Mouse (Mus musculus): ENCODE measurements around the gene Wdr82. TPM values are rescaled to one million over a fixed set of nuclear protein-coding genes. Genes with fewer than 3 reads are reported as not detected.

Wdr82 gene
- polyA plus RNA-seq, 1 experiment from 2014 or later: 16.9 TPM

- no peaks in the 10 kb centered on the region for H3K9me3 ChIP-seq (replicated peaks; ENCODE audit: low read length)
- no peak overlapping the region for H3K27ac ChIP-seq
- peaks cover 12% of the 10 kb centered on the region for H3K4me1 ChIP-seq (replicated peaks; ENCODE audit: insufficient read depth, low read length)
- no peak for DNase-seq (ENCODE audit: low spot score)
- no peak for ATAC-seq (replicated peaks; ENCODE audit: low FRiP score, low read depth)
- peaks cover 2% of the 10 kb centered on the region; the same call in 1 of the 2 replicates for H3K36me3 ChIP-seq (ENCODE audit: insufficient read depth, low read length)
- no peak overlapping the region for H3K4me2 ChIP-seq (ENCODE audit: low read length)
- TF ChIP-seq CTCF (IDR thresholded peaks at IDR 0.05; ENCODE audit: low read depth): no peak
- H3K27me3 ChIP-seq (ENCODE audit: insufficient read depth, low read length): no peaks in the 10 kb centered on the region
- no peak overlapping the region for H3K9ac ChIP-seq (ENCODE audit: low read depth, low read length)
- H3K4me3 ChIP-seq (replicated peaks; ENCODE audit: low read depth, low read length): no peak overlapping the region
- WGBS: 83% methylated on average over 3 of the region's 3 CpGs
Observed at GRCm38 (mm10) chr9:106197081-106197713, 26.5 kb downstream of the Wdr82 start.

GRCm38 (mm10) chr9:106197732-106198131 lies 27.0 kb downstream of the Wdr82 start:
- Histone ChIP-seq H3K27me3 (ENCODE audit: insufficient read depth, low read length) (no peaks in the 10 kb centered on the region), H3K4me1 (replicated peaks; ENCODE audit: insufficient read depth, low read length) (peaks cover 14% of the 10 kb centered on the region), H3K36me3 (ENCODE audit: insufficient read depth, low read length) (peaks cover 2% of the 10 kb centered on the region; the same call in 1 of the 2 replicates), H3K4me2 (ENCODE audit: low read length) (0 out of 2 replicates have a peak overlapping the region, but pooled peaks have one; percentile 72), H3K9me3 (replicated peaks; ENCODE audit: low read length) (no peaks in the 10 kb centered on the region), H3K27ac (no peak overlapping the region), H3K9ac (ENCODE audit: low read depth, low read length) (no peak overlapping the region), H3K4me3 (replicated peaks; ENCODE audit: low read depth, low read length) (no peak overlapping the region; the same call in 1 of the 2 replicates)
- 92% methylated on average over 9 of the region's 9 CpGs for WGBS
- no peak for TF ChIP-seq CTCF (IDR thresholded peaks at IDR 0.05; ENCODE audit: low read depth)
- no peak for ATAC-seq (replicated peaks; ENCODE audit: low FRiP score, low read depth)
- no peak for DNase-seq (ENCODE audit: low spot score)

- Histone ChIP-seq H3K9ac (ENCODE audit: low read depth, low read length) (peak overlapping the region; percentile 63), H3K36me3 (ENCODE audit: insufficient read depth, low read length) (peaks cover 2% of the 10 kb centered on the region; the same call in 1 of the 2 replicates), H3K4me1 (replicated peaks; ENCODE audit: insufficient read depth, low read length) (peaks cover 21% of the 10 kb centered on the region), H3K9me3 (replicated peaks; ENCODE audit: low read length) (no peaks in the 10 kb centered on the region), H3K4me2 (ENCODE audit: low read length) (peak overlapping the region; percentile 72), H3K27me3 (ENCODE audit: insufficient read depth, low read length) (no peaks in the 10 kb centered on the region), H3K27ac (peak overlapping the region; percentile 64), H3K4me3 (replicated peaks; ENCODE audit: low read depth, low read length) (peak overlapping the region; percentile 68)
- peak; percentile 52 for ATAC-seq (replicated peaks; ENCODE audit: low FRiP score, low read depth)
- TF ChIP-seq CTCF (IDR thresholded peaks at IDR 0.05; ENCODE audit: low read depth): no peak
- WGBS: 3% methylated on average over 37 of the region's 51 CpGs
- DNase-seq (ENCODE audit: low spot score): peak; percentile 80
Observed at GRCm38 (mm10) chr9:106198962-106199458, 28.3 kb downstream of the Wdr82 start.

GRCm38 (mm10) chr9:106199535-106200272 lies 29.0 kb downstream of the Wdr82 start, which contains the start of gene Ppm1m:
Gene Ppm1m, minus strand, starts transcription at chr9:106199746.
- no peak for DNase-seq (ENCODE audit: low spot score)
- 50% methylated on average over 18 of the region's 18 CpGs for WGBS
- H3K9ac ChIP-seq (ENCODE audit: low read depth, low read length): peak within 1 kb of the TSS; percentile 63
- ATAC-seq (replicated peaks; ENCODE audit: low FRiP score, low read depth): no peak
- H3K9me3 ChIP-seq (replicated peaks; ENCODE audit: low read length): no peaks in the 10 kb centered on the region
- peaks cover 2% of the 10 kb centered on the region; the same call in 1 of the 2 replicates for H3K36me3 ChIP-seq (ENCODE audit: insufficient read depth, low read length)
- TF ChIP-seq CTCF (IDR thresholded peaks at IDR 0.05; ENCODE audit: low read depth): no peak
- H3K4me1 ChIP-seq (replicated peaks; ENCODE audit: insufficient read depth, low read length): peaks cover 23% of the 10 kb centered on the region
- peak within 1 kb of the TSS; percentile 64 for H3K27ac ChIP-seq
- H3K4me3 ChIP-seq (replicated peaks; ENCODE audit: low read depth, low read length): peak within 1 kb of the TSS; percentile 68
- peak within 1 kb of the TSS; percentile 72 for H3K4me2 ChIP-seq (ENCODE audit: low read length)
- H3K27me3 ChIP-seq (ENCODE audit: insufficient read depth, low read length): no peaks in the 10 kb centered on the region

- ATAC-seq (replicated peaks; ENCODE audit: low FRiP score, low read depth) (no peak), DNase-seq (ENCODE audit: low spot score) (no peak)
- Histone ChIP-seq H3K9me3 (replicated peaks; ENCODE audit: low read length) (no peaks in the 10 kb centered on the region), H3K4me3 (replicated peaks; ENCODE audit: low read depth, low read length) (no peak overlapping the region), H3K4me2 (ENCODE audit: low read length) (peak overlapping the region; percentile 62; the same call in 1 of the 2 replicates), H3K36me3 (ENCODE audit: insufficient read depth, low read length) (no peaks in the 10 kb centered on the region), H3K27me3 (ENCODE audit: insufficient read depth, low read length) (no peaks in the 10 kb centered on the region), H3K27ac (no peak overlapping the region), H3K4me1 (replicated peaks; ENCODE audit: insufficient read depth, low read length) (peaks cover 26% of the 10 kb centered on the region), H3K9ac (ENCODE audit: low read depth, low read length) (no peak overlapping the region)
- TF ChIP-seq CTCF (IDR thresholded peaks at IDR 0.05; ENCODE audit: low read depth): no peak
- 68% methylated on average over 3 of the region's 3 CpGs for WGBS
Observed at GRCm38 (mm10) chr9:106201895-106202294, 31.2 kb downstream of the Wdr82 start.
